Mouse (Mus musculus): ENCODE results near the gene Slc30a4. TPM values are rescaled to one million over a fixed set of nuclear protein-coding genes. Genes with fewer than 3 reads are reported as not detected.
A peak's percentile ranks its signal among the peaks of the same experiment; 100 is the strongest.

Gene Slc30a4
- polyA plus RNA-seq, 1 experiment from 2014 or later, result 7.0 TPM

- 79% methylated on average over 2 of the region's 2 CpGs for WGBS (ENCODE audit: insufficient replicate concordance)
- H3K9me3 ChIP-seq (replicated peaks; ENCODE audit: control insufficient read depth, low read length), result no peaks in the 10 kb centered on the region
- no peak overlapping the region for H3K4me2 ChIP-seq
- H3K9ac ChIP-seq (ENCODE audit: low read depth, low read length), result no peak overlapping the region
- H3K27ac ChIP-seq (ENCODE audit: low read depth, low read length), result no peak overlapping the region
- peaks cover 8% of the 10 kb centered on the region; the same call in 1 of the 2 replicates for H3K4me1 ChIP-seq (ENCODE audit: control insufficient read depth, insufficient read depth, low read length)
- no peak for ATAC-seq (replicated peaks; ENCODE audit: insufficient number of reproducible peaks, low FRiP score, low TSS enrichment)
- no peaks in the 10 kb centered on the region for H3K27me3 ChIP-seq (ENCODE audit: control insufficient read depth, insufficient read depth, low read length)
- no peak overlapping the region for H3K4me3 ChIP-seq (ENCODE audit: low read depth, low read length)
- H3K36me3 ChIP-seq (ENCODE audit: control insufficient read depth, insufficient read depth, low read length), result no peaks in the 10 kb centered on the region
These were observed 4.9 kb downstream of the Slc30a4 start for GRCm38 (mm10) chr2:122697526-122697925.

GRCm38 (mm10) chr2:122686665-122687064 lies 15.8 kb downstream of the Slc30a4 start:
- Histone ChIP-seq H3K9me3 (replicated peaks; ENCODE audit: control insufficient read depth, low read length) (peaks cover 6% of the 10 kb centered on the region), H3K9ac (ENCODE audit: low read depth, low read length) (no peak overlapping the region), H3K4me1 (ENCODE audit: control insufficient read depth, insufficient read depth, low read length) (no peaks in the 10 kb centered on the region), H3K27ac (ENCODE audit: low read depth, low read length) (no peak overlapping the region), H3K4me3 (ENCODE audit: low read depth, low read length) (no peak overlapping the region), H3K36me3 (ENCODE audit: control insufficient read depth, insufficient read depth, low read length) (no peaks in the 10 kb centered on the region), H3K4me2 (no peak overlapping the region), H3K27me3 (ENCODE audit: control insufficient read depth, insufficient read depth, low read length) (no peaks in the 10 kb centered on the region)
- ATAC-seq (replicated peaks; ENCODE audit: insufficient number of reproducible peaks, low FRiP score, low TSS enrichment), result no peak
- 74% methylated on average over 6 of the region's 6 CpGs for WGBS (ENCODE audit: insufficient replicate concordance)

GRCm38 (mm10) chr2:122683641-122684040 lies 18.8 kb downstream of the Slc30a4 start:
- no peak overlapping the region for H3K4me2 ChIP-seq
- no peaks in the 10 kb centered on the region for H3K36me3 ChIP-seq (ENCODE audit: control insufficient read depth, insufficient read depth, low read length)
- 76% methylated on average over 1 of the region's 1 CpGs for WGBS (ENCODE audit: insufficient replicate concordance)
- H3K4me1 ChIP-seq (ENCODE audit: control insufficient read depth, insufficient read depth, low read length), result no peaks in the 10 kb centered on the region
- H3K9me3 ChIP-seq (replicated peaks; ENCODE audit: control insufficient read depth, low read length), result peaks cover 10% of the 10 kb centered on the region
- H3K9ac ChIP-seq (ENCODE audit: low read depth, low read length), result no peak overlapping the region
- H3K27me3 ChIP-seq (ENCODE audit: control insufficient read depth, insufficient read depth, low read length), result no peaks in the 10 kb centered on the region
- no peak for ATAC-seq (replicated peaks; ENCODE audit: insufficient number of reproducible peaks, low FRiP score, low TSS enrichment)
- no peak overlapping the region for H3K27ac ChIP-seq (ENCODE audit: low read depth, low read length)
- no peak overlapping the region for H3K4me3 ChIP-seq (ENCODE audit: low read depth, low read length)

- ATAC-seq (replicated peaks; ENCODE audit: insufficient number of reproducible peaks, low FRiP score, low TSS enrichment), result no peak
- H3K27me3 ChIP-seq (ENCODE audit: control insufficient read depth, insufficient read depth, low read length), result no peaks in the 10 kb centered on the region
- no peak overlapping the region for H3K4me2 ChIP-seq
- H3K27ac ChIP-seq (ENCODE audit: low read depth, low read length), result no peak overlapping the region
- WGBS (ENCODE audit: insufficient replicate concordance), result 82% methylated on average over 2 of the region's 2 CpGs
- no peak overlapping the region for H3K9ac ChIP-seq (ENCODE audit: low read depth, low read length)
- no peak overlapping the region for H3K4me3 ChIP-seq (ENCODE audit: low read depth, low read length)
- peaks cover 10% of the 10 kb centered on the region for H3K9me3 ChIP-seq (replicated peaks; ENCODE audit: control insufficient read depth, low read length)
- no peaks in the 10 kb centered on the region for H3K4me1 ChIP-seq (ENCODE audit: control insufficient read depth, insufficient read depth, low read length)
- no peaks in the 10 kb centered on the region for H3K36me3 ChIP-seq (ENCODE audit: control insufficient read depth, insufficient read depth, low read length)
These were observed 19.9 kb downstream of the Slc30a4 start for GRCm38 (mm10) chr2:122682520-122682919.

- Histone ChIP-seq H3K4me1 (ENCODE audit: control insufficient read depth, insufficient read depth, low read length) (no peaks in the 10 kb centered on the region), H3K27ac (ENCODE audit: low read depth, low read length) (no peak overlapping the region)
These were observed 20.9 kb downstream of the Slc30a4 start for GRCm38 (mm10) chr2:122681379-122682137.

GRCm38 (mm10) chr2:122675126-122675525 lies 27.3 kb downstream of the Slc30a4 start:
- H3K4me3 ChIP-seq (ENCODE audit: low read depth, low read length), result no peak overlapping the region
- H3K36me3 ChIP-seq (ENCODE audit: control insufficient read depth, insufficient read depth, low read length), result no peaks in the 10 kb centered on the region
- no peak overlapping the region for H3K9ac ChIP-seq (ENCODE audit: low read depth, low read length)
- WGBS (ENCODE audit: insufficient replicate concordance), result 87% methylated on average over 2 of the region's 2 CpGs
- H3K4me2 ChIP-seq, result no peak overlapping the region
- no peaks in the 10 kb centered on the region for H3K4me1 ChIP-seq (ENCODE audit: control insufficient read depth, insufficient read depth, low read length)
- H3K27me3 ChIP-seq (ENCODE audit: control insufficient read depth, insufficient read depth, low read length), result no peaks in the 10 kb centered on the region
- H3K9me3 ChIP-seq (replicated peaks; ENCODE audit: control insufficient read depth, low read length), result no peaks in the 10 kb centered on the region
- no peak for ATAC-seq (replicated peaks; ENCODE audit: insufficient number of reproducible peaks, low FRiP score, low TSS enrichment)
- no peak overlapping the region for H3K27ac ChIP-seq (ENCODE audit: low read depth, low read length)

More at GRCm38 (mm10) chr2:122681379-122682137, 20.9 kb downstream of the Slc30a4 start:
- Histone ChIP-seq H3K27me3 (ENCODE audit: control insufficient read depth, insufficient read depth, low read length) (no peaks in the 10 kb centered on the region), H3K9me3 (replicated peaks; ENCODE audit: control insufficient read depth, low read length) (peaks cover 10% of the 10 kb centered on the region), H3K9ac (ENCODE audit: low read depth, low read length) (no peak overlapping the region), H3K36me3 (ENCODE audit: control insufficient read depth, insufficient read depth, low read length) (no peaks in the 10 kb centered on the region), H3K4me3 (ENCODE audit: low read depth, low read length) (no peak overlapping the region), H3K4me2 (no peak overlapping the region)
- WGBS (ENCODE audit: insufficient replicate concordance), result 80% methylated on average over 5 of the region's 5 CpGs
- ATAC-seq (replicated peaks; ENCODE audit: insufficient number of reproducible peaks, low FRiP score, low TSS enrichment), result peak; percentile 46; the same call in 1 of the 2 replicates

GRCm38 (mm10) chr2:122672841-122673240 lies 29.6 kb downstream of the Slc30a4 start:
- H3K27ac ChIP-seq (ENCODE audit: low read depth, low read length), result no peak overlapping the region
- H3K36me3 ChIP-seq (ENCODE audit: control insufficient read depth, insufficient read depth, low read length), result no peaks in the 10 kb centered on the region
- H3K27me3 ChIP-seq (ENCODE audit: control insufficient read depth, insufficient read depth, low read length), result no peaks in the 10 kb centered on the region
- no peaks in the 10 kb centered on the region for H3K4me1 ChIP-seq (ENCODE audit: control insufficient read depth, insufficient read depth, low read length)
- 74% methylated on average over 5 of the region's 5 CpGs for WGBS (ENCODE audit: insufficient replicate concordance)
- H3K9ac ChIP-seq (ENCODE audit: low read depth, low read length), result no peak overlapping the region
- no peaks in the 10 kb centered on the region for H3K9me3 ChIP-seq (replicated peaks; ENCODE audit: control insufficient read depth, low read length)
- H3K4me3 ChIP-seq (ENCODE audit: low read depth, low read length), result no peak overlapping the region
- no peak overlapping the region for H3K4me2 ChIP-seq
- no peak for ATAC-seq (replicated peaks; ENCODE audit: insufficient number of reproducible peaks, low FRiP score, low TSS enrichment)

- H3K4me1 ChIP-seq (ENCODE audit: control insufficient read depth, insufficient read depth, low read length), result no peaks in the 10 kb centered on the region
- WGBS (ENCODE audit: insufficient replicate concordance), result 70% methylated on average over 5 of the region's 5 CpGs
- no peak overlapping the region for H3K4me3 ChIP-seq (ENCODE audit: low read depth, low read length)
- no peak for ATAC-seq (replicated peaks; ENCODE audit: insufficient number of reproducible peaks, low FRiP score, low TSS enrichment)
- H3K27ac ChIP-seq (ENCODE audit: low read depth, low read length), result no peak overlapping the region
- H3K9me3 ChIP-seq (replicated peaks; ENCODE audit: control insufficient read depth, low read length), result no peaks in the 10 kb centered on the region
- no peaks in the 10 kb centered on the region for H3K36me3 ChIP-seq (ENCODE audit: control insufficient read depth, insufficient read depth, low read length)
- H3K9ac ChIP-seq (ENCODE audit: low read depth, low read length), result no peak overlapping the region
- H3K4me2 ChIP-seq, result no peak overlapping the region
- no peaks in the 10 kb centered on the region for H3K27me3 ChIP-seq (ENCODE audit: control insufficient read depth, insufficient read depth, low read length)
These were observed 30.7 kb downstream of the Slc30a4 start for GRCm38 (mm10) chr2:122671714-122672113.

GRCm38 (mm10) chr2:122667856-122668255 lies 34.6 kb downstream of the Slc30a4 start:
- H3K36me3 ChIP-seq (ENCODE audit: control insufficient read depth, insufficient read depth, low read length), result no peaks in the 10 kb centered on the region
- H3K4me2 ChIP-seq, result no peak overlapping the region
- H3K4me1 ChIP-seq (ENCODE audit: control insufficient read depth, insufficient read depth, low read length), result no peaks in the 10 kb centered on the region
- no peak overlapping the region for H3K4me3 ChIP-seq (ENCODE audit: low read depth, low read length)
- no peak overlapping the region for H3K27ac ChIP-seq (ENCODE audit: low read depth, low read length)
- H3K9ac ChIP-seq (ENCODE audit: low read depth, low read length), result no peak overlapping the region
- 42% methylated on average over 5 of the region's 5 CpGs for WGBS (ENCODE audit: insufficient replicate concordance)
- H3K27me3 ChIP-seq (ENCODE audit: control insufficient read depth, insufficient read depth, low read length), result no peaks in the 10 kb centered on the region
- no peak for ATAC-seq (replicated peaks; ENCODE audit: insufficient number of reproducible peaks, low FRiP score, low TSS enrichment)
- H3K9me3 ChIP-seq (replicated peaks; ENCODE audit: control insufficient read depth, low read length), result no peaks in the 10 kb centered on the region

Measured in heart, embryonic 11.5 days (tissue).